Mouse (Mus musculus): ENCODE measurements at regions not wholly inside any gene's neighbourhood (a gene's known extent, or its start where the extent isn't known, plus 50 kb on each side); places are given as distances from the start of the nearest gene placed in this dataset.
A peak's percentile ranks its signal among the peaks of the same experiment; 100 is the strongest.

- 88% methylated on average over 3 of the region's 3 CpGs for WGBS
- TF ChIP-seq POLR2A (IDR thresholded peaks at IDR 0.05; ENCODE audit: extremely low read depth, insufficient read depth, low read length): no peak
- no peak for TF ChIP-seq CTCF (IDR thresholded peaks at IDR 0.05; ENCODE audit: low read depth, low read length)
- H3K36me3 ChIP-seq (ENCODE audit: control insufficient read depth, insufficient read depth, low read length): no peaks in the 10 kb centered on the region
Measured at GRCm38 (mm10) chrX:11416510-11416909, 88.9 kb downstream of the H2al1j start.

GRCm38 (mm10) chrX:11417861-11418260, 90.2 kb downstream of the H2al1j start:
- no peaks in the 10 kb centered on the region for H3K4me1 ChIP-seq (ENCODE audit: control insufficient read depth, insufficient read depth, low read length)
- H3K9ac ChIP-seq (ENCODE audit: low read depth, low read length): no peak overlapping the region
- H3K27ac ChIP-seq (replicated peaks; ENCODE audit: insufficient read depth, low read depth, low read length): 0 out of 2 replicates have a peak overlapping the region, but pooled peaks have one; percentile 24
- TF ChIP-seq POLR2A (IDR thresholded peaks at IDR 0.05; ENCODE audit: extremely low read depth, insufficient read depth, low read length) (no peak), CTCF (IDR thresholded peaks at IDR 0.05; ENCODE audit: low read depth, low read length) (no peak)
- no peak overlapping the region for H3K4me3 ChIP-seq (ENCODE audit: insufficient read depth, low read depth, low read length)
- WGBS: 63% methylated on average over 4 of the region's 4 CpGs
- no peaks in the 10 kb centered on the region for H3K79me2 ChIP-seq (ENCODE audit: control insufficient read depth, insufficient read depth, low read length)
- H3K36me3 ChIP-seq (ENCODE audit: control insufficient read depth, insufficient read depth, low read length): no peaks in the 10 kb centered on the region
- H3K27me3 ChIP-seq (ENCODE audit: control insufficient read depth, insufficient read depth, low read length): no peaks in the 10 kb centered on the region
- peak; percentile 19 for DNase-seq (ENCODE audit: extremely low read depth, low read depth, low spot score)

More at GRCm38 (mm10) chrX:11416510-11416909, 88.9 kb downstream of the H2al1j start:
- DNase-seq (ENCODE audit: extremely low read depth, low read depth, low spot score): no peak
- Histone ChIP-seq H3K9ac (ENCODE audit: low read depth, low read length) (no peak overlapping the region), H3K79me2 (ENCODE audit: control insufficient read depth, insufficient read depth, low read length) (no peaks in the 10 kb centered on the region), H3K4me1 (ENCODE audit: control insufficient read depth, insufficient read depth, low read length) (no peaks in the 10 kb centered on the region), H3K27ac (replicated peaks; ENCODE audit: insufficient read depth, low read depth, low read length) (no peak overlapping the region), H3K27me3 (ENCODE audit: control insufficient read depth, insufficient read depth, low read length) (no peaks in the 10 kb centered on the region), H3K4me3 (ENCODE audit: insufficient read depth, low read depth, low read length) (no peak overlapping the region)

GRCm38 (mm10) chrX:11418261-11418660, 90.6 kb downstream of the H2al1j start:
- H3K27me3 ChIP-seq (ENCODE audit: control insufficient read depth, insufficient read depth, low read length): no peaks in the 10 kb centered on the region
- H3K27ac ChIP-seq (replicated peaks; ENCODE audit: insufficient read depth, low read depth, low read length): peak overlapping the region; percentile 24; the same call in 1 of the 2 replicates
- no peaks in the 10 kb centered on the region for H3K36me3 ChIP-seq (ENCODE audit: control insufficient read depth, insufficient read depth, low read length)
- no peaks in the 10 kb centered on the region for H3K79me2 ChIP-seq (ENCODE audit: control insufficient read depth, insufficient read depth, low read length)
- DNase-seq (ENCODE audit: extremely low read depth, low read depth, low spot score): peak; percentile 1
- WGBS: 82% methylated on average over 10 of the region's 10 CpGs
- no peaks in the 10 kb centered on the region for H3K4me1 ChIP-seq (ENCODE audit: control insufficient read depth, insufficient read depth, low read length)
- H3K4me3 ChIP-seq (ENCODE audit: insufficient read depth, low read depth, low read length): no peak overlapping the region
- H3K9ac ChIP-seq (ENCODE audit: low read depth, low read length): no peak overlapping the region
- TF ChIP-seq CTCF (IDR thresholded peaks at IDR 0.05; ENCODE audit: low read depth, low read length) (no peak), POLR2A (IDR thresholded peaks at IDR 0.05; ENCODE audit: extremely low read depth, insufficient read depth, low read length) (no peak)

- Histone ChIP-seq H3K9ac (ENCODE audit: low read depth, low read length) (no peak overlapping the region), H3K36me3 (ENCODE audit: control insufficient read depth, insufficient read depth, low read length) (no peaks in the 10 kb centered on the region), H3K27me3 (ENCODE audit: control insufficient read depth, insufficient read depth, low read length) (no peaks in the 10 kb centered on the region), H3K4me1 (ENCODE audit: control insufficient read depth, insufficient read depth, low read length) (no peaks in the 10 kb centered on the region), H3K4me3 (ENCODE audit: insufficient read depth, low read depth, low read length) (no peak overlapping the region), H3K27ac (replicated peaks; ENCODE audit: insufficient read depth, low read depth, low read length) (no peak overlapping the region), H3K79me2 (ENCODE audit: control insufficient read depth, insufficient read depth, low read length) (no peaks in the 10 kb centered on the region)
- WGBS: 45% methylated on average over 5 of the region's 5 CpGs
- DNase-seq (ENCODE audit: extremely low read depth, low read depth, low spot score): peak; percentile 10
- TF ChIP-seq CTCF (IDR thresholded peaks at IDR 0.05; ENCODE audit: low read depth, low read length) (no peak), POLR2A (IDR thresholded peaks at IDR 0.05; ENCODE audit: extremely low read depth, insufficient read depth, low read length) (no peak)
Measured at GRCm38 (mm10) chrX:11419162-11419631, 91.6 kb downstream of the H2al1j start.

- TF ChIP-seq CTCF (IDR thresholded peaks at IDR 0.05; ENCODE audit: low read depth, low read length): no peak
- no peak for TF ChIP-seq POLR2A (IDR thresholded peaks at IDR 0.05; ENCODE audit: extremely low read depth, insufficient read depth, low read length)
- H3K36me3 ChIP-seq (ENCODE audit: control insufficient read depth, insufficient read depth, low read length): no peaks in the 10 kb centered on the region
- no peak overlapping the region for H3K4me3 ChIP-seq (ENCODE audit: insufficient read depth, low read depth, low read length)
- no peaks in the 10 kb centered on the region for H3K4me1 ChIP-seq (ENCODE audit: control insufficient read depth, insufficient read depth, low read length)
- no peak overlapping the region for H3K27ac ChIP-seq (replicated peaks; ENCODE audit: insufficient read depth, low read depth, low read length)
- H3K79me2 ChIP-seq (ENCODE audit: control insufficient read depth, insufficient read depth, low read length): no peaks in the 10 kb centered on the region
- 86% methylated on average over 12 of the region's 12 CpGs for WGBS
- no peak for DNase-seq (ENCODE audit: extremely low read depth, low read depth, low spot score)
- H3K27me3 ChIP-seq (ENCODE audit: control insufficient read depth, insufficient read depth, low read length): no peaks in the 10 kb centered on the region
- no peak overlapping the region for H3K9ac ChIP-seq (ENCODE audit: low read depth, low read length)
Measured at GRCm38 (mm10) chrX:11432403-11433004, 104.9 kb downstream of the H2al1j start.

- no peak overlapping the region for H3K27ac ChIP-seq (replicated peaks; ENCODE audit: insufficient read depth, low read depth, low read length)
- H3K4me3 ChIP-seq (ENCODE audit: insufficient read depth, low read depth, low read length): no peak overlapping the region
- H3K27me3 ChIP-seq (ENCODE audit: control insufficient read depth, insufficient read depth, low read length): no peaks in the 10 kb centered on the region
- H3K4me1 ChIP-seq (ENCODE audit: control insufficient read depth, insufficient read depth, low read length): no peaks in the 10 kb centered on the region
- no peak overlapping the region for H3K9ac ChIP-seq (ENCODE audit: low read depth, low read length)
- no peak for DNase-seq (ENCODE audit: extremely low read depth, low read depth, low spot score)
- no peak for TF ChIP-seq CTCF (IDR thresholded peaks at IDR 0.05; ENCODE audit: low read depth, low read length)
- TF ChIP-seq POLR2A (IDR thresholded peaks at IDR 0.05; ENCODE audit: extremely low read depth, insufficient read depth, low read length): no peak
- no peaks in the 10 kb centered on the region for H3K36me3 ChIP-seq (ENCODE audit: control insufficient read depth, insufficient read depth, low read length)
- WGBS: 62% methylated on average over 6 of the region's 6 CpGs
- no peaks in the 10 kb centered on the region for H3K79me2 ChIP-seq (ENCODE audit: control insufficient read depth, insufficient read depth, low read length)
Measured at GRCm38 (mm10) chrX:11435338-11435737, 107.7 kb downstream of the H2al1j start.
